Mouse (Mus musculus): ENCODE results near the gene Clspn.

- no peak for TF ChIP-seq TCF12 (IDR thresholded peaks at IDR 0.05; ENCODE audit: low read depth, low read length)
- TF ChIP-seq CTCF (IDR thresholded peaks at IDR 0.05 in 2 of 3, conservative IDR thresholded peaks at IDR 0.05 in 1 of 3; ENCODE audit: control insufficient read depth in 1 of 3, insufficient read depth in 1 of 3, low read depth in 2 of 3, low read length in 3 of 3, poor library complexity in 1 of 3, severe bottlenecking in 1 of 3) = no peak
- TF ChIP-seq EP300 (IDR thresholded peaks at IDR 0.05; ENCODE audit: low read depth in 1 of 2, low read length in 2 of 2) = no peak
- TF ChIP-seq USF1 (IDR thresholded peaks at IDR 0.05; ENCODE audit: low read depth, low read length) = no peak
- TF ChIP-seq HCFC1 (IDR thresholded peaks at IDR 0.05; ENCODE audit: low read depth, low read length) = no peak
- TF ChIP-seq CHD1 (IDR thresholded peaks at IDR 0.05; ENCODE audit: low read depth, low read length) = no peak
- TF ChIP-seq POLR2A (IDR thresholded peaks at IDR 0.05; ENCODE audit: control insufficient read depth in 1 of 2, insufficient read depth in 1 of 2, low read depth in 1 of 2, low read length in 2 of 2, poor library complexity in 1 of 2) = no peak
- TF ChIP-seq GATA1 (IDR thresholded peaks at IDR 0.05; ENCODE audit: low read depth, low read length) = no peak
- TF ChIP-seq MAZ (IDR thresholded peaks at IDR 0.05; ENCODE audit: low read depth, low read length) = no peak
- no peak for TF ChIP-seq CHD2 (IDR thresholded peaks at IDR 0.05; ENCODE audit: low read length)
Observed at GRCm38 (mm10) chr4:126602445-126602762, 45.7 kb downstream of the Clspn start.

Measured in MEL (cell line).